Mouse (Mus musculus) olfactory bulb, adult 2 months (tissue): ENCODE measurements around the gene Aim2. TPM values are rescaled to one million over a fixed set of nuclear protein-coding genes. Genes with fewer than 3 reads are reported as not detected.

Experiments used
- H3K27ac ChIP-seq: fragments of 200-500 bp; 2 replicates; pipeline ENCODE4 v1.5.1; 2012; ENCODE audit warnings: low read depth, low read length; ENCODE audit not compliant: insufficient read depth
- H3K4me1 ChIP-seq: fragments of 200-500 bp; 2 replicates; pipeline ENCODE4 v1.6.1; 2012; ENCODE audit warnings: low read length; ENCODE audit not compliant: control insufficient read depth, insufficient read depth
- H3K4me3 ChIP-seq: fragments of 200-500 bp; 2 replicates; pipeline ENCODE4 v1.5.1; 2012; ENCODE audit warnings: mild to moderate bottlenecking, low read depth, low read length, moderate library complexity; ENCODE audit not compliant: insufficient read depth
- CTCF ChIP-seq: fragments of 200-500 bp; IDR thresholded peaks from 2 replicates; pipeline ENCODE4 v1.5.1; 2012; ENCODE audit warnings: low read depth, mild to moderate bottlenecking, low read length, moderate library complexity; ENCODE audit not compliant: insufficient read depth
- POLR2A ChIP-seq: fragments of 200-500 bp; IDR thresholded peaks from 2 replicates; pipeline ENCODE4 v1.6.1; 2012; ENCODE audit warnings: mild to moderate bottlenecking, low read depth, low read length, moderate library complexity; ENCODE audit not compliant: insufficient read depth
- WGBS: fragments of 180-500 bp; shearing (Covaris S2); methylation state at CpG from one replicate; pipeline ENCODE4 v1.1.7; 2018; 5-methylcytosine and 5-hydroxymethylcytosine counted together
- polyA plus RNA-seq: library from polyadenylated mRNA; stranded (reverse); fragments of >200 nt; gene quantifications from 2 replicates; pipeline ENCODE4 v1.2.4, GENCODE M21; 2012; ENCODE audit warnings: low replicate concordance; ENCODE audit not compliant: missing spikeins, insufficient read depth, insufficient read length

Aim2 gene
- polyA plus RNA-seq, 1 experiment = not detected

GRCm38 (mm10) chr1:173370456-173370855 is 19.8 kb downstream of the Aim2 start:
- Histone ChIP-seq H3K27ac (no peak overlapping the region), H3K4me3 (no peak overlapping the region), H3K4me1 (peaks cover 12% of the 10 kb centered on the region)
- TF ChIP-seq CTCF (no peak), POLR2A (no peak)
- 63% methylated on average over 6 of the region's 6 CpGs for WGBS

- H3K4me1 ChIP-seq = peaks cover 5% of the 10 kb centered on the region; the same call in 1 of the 2 replicates
- H3K27ac ChIP-seq = no peak overlapping the region
- H3K4me3 ChIP-seq = no peak overlapping the region
- 86% methylated on average over 6 of the region's 6 CpGs for whole genome bisulfite sequencing
- TF ChIP-seq POLR2A (no peak), CTCF (no peak)
Measured at GRCm38 (mm10) chr1:173371586-173371985, 20.9 kb downstream of the Aim2 start.

GRCm38 (mm10) chr1:173374020-173374419 is 23.3 kb downstream of the Aim2 start:
- H3K27ac ChIP-seq = no peak overlapping the region
- no peak for TF ChIP-seq CTCF
- no peak for TF ChIP-seq POLR2A
- H3K4me1 ChIP-seq = 0 out of 2 replicates have a peak, but pooled peaks cover 2% of the 10 kb centered on the region
- no peak overlapping the region for H3K4me3 ChIP-seq
- 88% methylated on average over 7 of the region's 7 CpGs for WGBS

GRCm38 (mm10) chr1:173377380-173378112 is 26.9 kb downstream of the Aim2 start:
- 20% methylated on average over 13 of the region's 13 CpGs for WGBS
- Histone ChIP-seq H3K4me3 (no peak overlapping the region), H3K4me1 (no peaks in the 10 kb centered on the region), H3K27ac (no peak overlapping the region)
- TF ChIP-seq POLR2A (no peak), CTCF (peak; percentile 57; the same call in 1 of the 2 replicates)

- no peak overlapping the region for H3K27ac ChIP-seq
- no peaks in the 10 kb centered on the region for H3K4me1 ChIP-seq
- no peak for TF ChIP-seq POLR2A
- 65% methylated on average over 6 of the region's 6 CpGs for WGBS
- no peak overlapping the region for H3K4me3 ChIP-seq
Measured at GRCm38 (mm10) chr1:173381436-173381835, 30.8 kb downstream of the Aim2 start.

- 8% methylated on average over 3 of the region's 3 CpGs for WGBS
- Histone ChIP-seq H3K4me3 (peak overlapping the region; percentile 58), H3K27ac (peak overlapping the region; percentile 99), H3K4me1 (peaks cover 4% of the 10 kb centered on the region)
- TF ChIP-seq POLR2A (no peak), CTCF (no peak)
Measured at GRCm38 (mm10) chr1:173389431-173389830, 38.8 kb downstream of the Aim2 start.

- peak overlapping the region; percentile 99 for H3K27ac ChIP-seq
- H3K4me1 ChIP-seq = peaks cover 4% of the 10 kb centered on the region
- 0 out of 2 replicates have a peak, but pooled peaks have one; percentile 22 for TF ChIP-seq POLR2A
- TF ChIP-seq CTCF = no peak
- WGBS = 2% methylated on average over 13 of the region's 13 CpGs
- H3K4me3 ChIP-seq = peak overlapping the region; percentile 58
Measured at GRCm38 (mm10) chr1:173389901-173390401, 39.3 kb downstream of the Aim2 start.

GRCm38 (mm10) chr1:173391754-173392153 is 41.1 kb downstream of the Aim2 start:
- 47% methylated on average over 6 of the region's 6 CpGs for WGBS
- Histone ChIP-seq H3K4me1 (peaks cover 7% of the 10 kb centered on the region), H3K27ac (no peak overlapping the region), H3K4me3 (no peak overlapping the region)
- TF ChIP-seq CTCF = no peak

GRCm38 (mm10) chr1:173398323-173398970 is 47.8 kb downstream of the Aim2 start:
- 33% methylated on average over 3 of the region's 3 CpGs for WGBS
- Histone ChIP-seq H3K4me1 (peaks cover 3% of the 10 kb centered on the region), H3K27ac (no peak overlapping the region), H3K4me3 (no peak overlapping the region)
- TF ChIP-seq CTCF (no peak), POLR2A (no peak)
